Mouse (Mus musculus): Measurements from ENCODE around the gene M1ap.

Gene M1ap

GRCm38 (mm10) chr6:83033249-83034185, 86.8 kb downstream of the M1ap start, which contains the start of the genes Dok1 and Loxl3:
Dok1 (minus strand) TSS chr6:83033471.
Loxl3 (plus strand) TSS chr6:83034173.
- DNase-seq (ENCODE audit: low spot score in 2 of 2) = peak in 1 of 2 experiments; percentile 26

DNA sequence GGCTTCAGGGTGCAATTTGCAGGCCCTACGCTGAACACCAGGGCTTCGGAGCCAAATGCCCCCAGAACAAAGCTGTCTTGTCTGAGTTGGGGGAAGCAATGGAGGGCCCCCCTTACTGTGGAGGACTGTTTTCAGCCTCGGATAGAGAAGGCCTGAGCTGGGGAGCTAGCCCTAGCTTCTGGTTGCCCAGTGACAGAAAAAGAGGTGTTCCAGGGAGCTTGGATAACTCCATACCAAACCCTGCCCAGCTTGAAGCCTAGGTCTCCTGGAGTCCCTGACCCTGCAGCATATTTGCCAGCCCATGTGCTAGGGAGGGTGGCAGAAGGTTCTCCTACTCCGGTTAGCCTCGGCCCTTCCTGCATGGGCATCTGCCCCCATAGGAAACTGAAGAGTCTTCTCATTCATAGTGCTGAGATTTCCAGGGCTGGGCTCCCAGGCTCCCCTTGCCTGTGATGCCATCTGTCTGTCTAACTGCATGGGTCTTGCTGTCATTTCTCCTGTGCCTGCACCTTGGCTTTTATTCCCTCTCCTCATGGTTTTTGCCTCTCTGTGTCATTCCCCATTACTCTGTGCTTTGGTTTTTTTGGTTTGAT, 87.9 kb downstream of the M1ap start:
- no peak for DNase-seq (ENCODE audit: low spot score in 2 of 2)

DNA sequence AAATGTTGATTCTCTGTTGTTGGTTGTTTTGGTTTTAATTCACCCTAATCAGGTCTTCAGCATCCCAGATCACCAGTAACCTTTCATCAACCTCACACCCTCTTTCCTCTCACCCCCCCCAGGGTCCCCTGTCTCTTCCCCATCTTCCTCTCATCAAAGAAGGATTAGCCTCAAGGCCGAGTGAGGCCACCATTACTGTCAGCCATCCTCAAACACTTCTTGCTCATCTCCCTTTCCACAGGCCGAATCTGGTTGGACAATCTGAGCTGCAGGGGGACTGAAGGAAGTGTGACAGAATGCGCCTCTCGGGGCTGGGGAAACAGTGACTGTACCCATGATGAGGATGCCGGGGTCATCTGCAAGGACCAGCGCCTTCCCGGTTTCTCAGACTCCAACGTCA, 90.5 kb downstream of the M1ap start:
- DNase-seq (ENCODE audit: low spot score in 2 of 2) = no peak

DNA sequence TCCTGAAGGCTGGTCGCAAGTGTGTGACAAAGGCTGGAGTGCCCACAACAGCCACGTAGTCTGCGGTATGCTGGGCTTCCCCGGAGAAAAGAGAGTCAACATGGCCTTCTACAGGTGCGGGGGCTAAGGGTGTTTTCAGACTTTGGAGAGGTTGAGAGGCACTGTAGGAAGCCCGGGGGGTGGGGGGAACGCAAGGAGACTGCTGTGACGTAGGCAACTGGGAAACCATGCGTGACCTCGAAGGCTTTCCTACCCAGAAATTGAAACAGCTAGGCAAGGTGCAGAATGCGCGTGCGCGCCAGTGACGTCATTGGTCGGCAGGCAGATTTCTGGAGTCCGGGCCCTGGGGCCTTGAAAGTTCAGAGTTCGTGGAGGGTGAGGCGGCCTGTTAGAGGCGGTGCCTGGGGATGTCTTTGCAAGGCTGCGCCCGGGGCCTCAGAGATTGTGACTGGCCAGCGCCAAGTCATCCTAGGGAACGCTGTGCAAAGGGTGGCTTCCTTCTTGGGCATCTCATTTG, 91.9 kb downstream of the M1ap start:
- DNase-seq (ENCODE audit: low spot score in 2 of 2) = peak; percentile 81 to 85

DNA sequence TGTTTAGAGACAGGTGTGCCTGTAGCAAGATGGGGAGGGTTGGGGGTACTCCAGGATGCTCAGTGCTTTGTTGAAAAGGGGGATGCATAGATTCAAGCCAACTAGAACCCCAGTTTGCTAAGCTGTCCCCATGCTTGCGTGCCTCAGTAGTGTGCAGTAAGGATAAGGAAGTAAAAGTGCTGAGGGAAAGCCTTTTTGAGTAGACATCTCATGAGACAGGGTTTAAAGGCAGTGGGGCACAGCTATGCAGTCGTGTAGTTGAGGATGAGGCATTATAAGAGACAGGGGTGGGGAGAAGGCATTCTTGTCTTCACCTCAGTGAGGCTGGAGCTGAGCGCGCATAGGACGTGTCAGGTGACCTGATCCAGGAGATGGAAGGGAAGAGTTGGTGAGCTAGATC, 93.9 kb downstream of the M1ap start:
- no peak for DNase-seq (ENCODE audit: low spot score in 2 of 2)

- no peak for DNase-seq (ENCODE audit: low spot score in 2 of 2)
Measured at GRCm38 (mm10) chr6:83043561-83043960, 96.9 kb downstream of the M1ap start.

DNA sequence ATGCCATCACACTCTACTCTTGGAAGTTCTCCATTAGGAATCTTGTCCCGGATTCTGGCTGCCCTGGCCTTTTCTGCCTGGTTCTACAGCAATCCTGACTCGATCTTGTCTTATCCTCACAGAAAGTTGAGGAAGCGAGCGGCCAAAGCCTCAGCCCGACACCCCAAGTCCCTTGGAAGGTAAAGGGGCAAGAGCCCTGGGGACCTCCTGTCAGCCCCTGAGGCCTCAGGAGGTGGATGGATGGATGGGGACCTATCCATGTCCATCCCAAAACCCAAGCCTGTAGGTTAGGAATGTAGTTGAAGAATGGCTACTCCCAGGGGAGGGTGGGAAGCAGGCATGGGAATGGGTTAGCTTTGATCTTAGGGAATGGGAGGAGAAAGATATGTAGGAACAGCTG, 97.3 kb downstream of the M1ap start:
- no peak for DNase-seq (ENCODE audit: low spot score in 2 of 2)

- DNase-seq (ENCODE audit: low spot score in 2 of 2) = no peak
Measured at GRCm38 (mm10) chr6:83044742-83045141, 98.0 kb downstream of the M1ap start.

GRCm38 (mm10) chr6:83049367-83049766, 102.7 kb downstream of the M1ap start:
- no peak for DNase-seq (ENCODE audit: low spot score in 2 of 2)

- peak in 1 of 2 experiments; percentile 33 for DNase-seq (ENCODE audit: low spot score in 2 of 2)
Measured at GRCm38 (mm10) chr6:83053136-83053960, 106.6 kb downstream of the M1ap start.

GRCm38 (mm10) chr6:83054074-83054851, 107.6 kb downstream of the M1ap start, which contains the start of gene Aup1:
Aup1 (plus strand) TSS chr6:83054521.
- DNase-seq (ENCODE audit: low spot score in 2 of 2) = peak; percentile 88 to 92

DNA sequence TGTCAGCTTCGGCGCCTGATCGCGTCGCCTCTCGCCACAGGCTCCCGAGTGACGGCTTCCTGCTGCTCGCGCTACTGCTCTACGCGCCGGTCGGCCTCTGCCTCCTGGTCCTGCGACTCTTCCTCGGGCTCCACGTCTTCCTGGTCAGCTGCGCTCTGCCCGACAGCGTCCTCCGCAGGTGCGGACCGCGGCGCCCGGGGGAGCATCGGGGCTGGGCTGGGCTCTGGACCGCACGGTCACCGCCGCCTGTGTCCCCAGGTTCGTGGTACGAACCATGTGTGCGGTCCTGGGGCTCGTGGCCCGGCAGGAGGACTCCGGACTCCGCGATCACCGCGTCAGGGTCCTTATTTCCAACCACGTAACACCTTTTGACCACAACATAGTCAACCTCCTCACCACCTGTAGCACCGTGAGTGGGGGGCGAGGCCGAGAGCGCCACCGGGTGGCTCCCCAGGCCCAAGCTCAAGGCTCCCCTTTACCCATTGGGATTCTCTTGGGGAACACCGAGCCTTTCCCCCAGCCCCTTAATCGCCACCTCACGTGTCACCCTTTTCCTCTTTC, 108.2 kb downstream of the M1ap start, which contains the start of gene Htra2:
Htra2 (minus strand) TSS at position 403 of the 561 bp plus-strand sequence.
- peak in 1 of 2 experiments; percentile 42 for DNase-seq (ENCODE audit: low spot score in 2 of 2)

GRCm38 (mm10) chr6:83057790-83058189, 111.1 kb downstream of the M1ap start, which contains the start of gene Dqx1:
Dqx1 (plus strand) TSS chr6:83057844.
- no peak for DNase-seq (ENCODE audit: low spot score in 2 of 2)

DNA sequence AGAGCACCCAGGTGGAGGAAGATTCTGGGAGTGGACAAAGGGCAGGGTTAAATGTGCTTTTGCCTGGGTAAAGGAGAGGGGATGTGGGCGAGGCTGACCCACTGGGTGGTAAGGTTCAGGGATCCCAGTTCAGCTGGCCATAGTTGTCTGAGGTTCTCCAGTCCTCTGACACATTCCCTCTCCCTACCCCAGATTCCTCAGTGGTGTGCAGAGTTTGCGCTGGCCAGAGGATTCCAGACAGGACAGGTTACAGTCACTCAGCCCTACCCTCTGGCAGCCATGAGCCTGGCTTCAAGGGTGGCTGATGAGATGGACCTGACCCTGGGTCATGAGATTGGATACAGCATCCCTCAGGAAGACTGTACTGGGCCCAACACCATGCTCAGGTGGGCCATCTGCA, 112.0 kb downstream of the M1ap start:
- no peak for DNase-seq (ENCODE audit: low spot score in 2 of 2)

DNA sequence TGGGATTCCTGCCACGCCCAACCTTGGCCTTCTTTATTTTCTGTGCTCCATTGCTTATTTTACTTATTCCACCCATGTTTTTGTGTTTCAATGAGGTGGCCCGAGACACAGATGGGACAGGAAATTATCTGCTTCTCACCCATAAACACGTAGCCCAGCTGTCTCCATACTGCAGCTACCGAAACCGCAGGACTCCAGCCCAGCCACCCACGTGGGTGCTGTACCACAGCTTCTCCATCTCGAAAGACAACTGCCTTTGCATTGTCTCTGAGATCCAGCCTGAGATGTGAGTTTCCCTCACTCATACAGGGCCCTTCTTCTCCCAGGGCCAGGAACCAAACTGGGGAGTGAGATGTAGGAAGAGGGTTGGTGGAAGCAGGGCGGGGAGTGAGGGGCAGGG, 119.3 kb downstream of the M1ap start:
- DNase-seq (ENCODE audit: low spot score in 2 of 2) = no peak

DNA sequence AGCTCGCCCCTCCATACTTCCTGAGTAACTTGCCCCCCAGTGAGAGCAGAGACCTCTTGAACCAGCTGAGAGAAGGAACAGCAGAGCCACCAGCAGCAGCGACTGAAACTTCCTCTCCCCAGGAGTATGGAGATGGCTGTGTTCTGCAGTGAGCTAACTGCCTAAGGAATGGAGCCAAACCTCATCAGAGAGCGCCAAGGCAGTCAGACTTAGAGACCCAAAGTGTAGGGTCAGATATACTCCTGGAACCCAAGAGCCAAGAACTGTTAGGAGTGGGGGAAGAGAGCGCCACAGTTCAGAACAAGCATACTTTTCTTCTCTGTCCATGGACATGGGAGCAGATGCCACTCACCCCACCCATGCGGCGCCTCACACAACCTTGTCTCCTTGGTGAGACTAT, 119.7 kb downstream of the M1ap start:
- no peak for DNase-seq (ENCODE audit: low spot score in 2 of 2)

DNA sequence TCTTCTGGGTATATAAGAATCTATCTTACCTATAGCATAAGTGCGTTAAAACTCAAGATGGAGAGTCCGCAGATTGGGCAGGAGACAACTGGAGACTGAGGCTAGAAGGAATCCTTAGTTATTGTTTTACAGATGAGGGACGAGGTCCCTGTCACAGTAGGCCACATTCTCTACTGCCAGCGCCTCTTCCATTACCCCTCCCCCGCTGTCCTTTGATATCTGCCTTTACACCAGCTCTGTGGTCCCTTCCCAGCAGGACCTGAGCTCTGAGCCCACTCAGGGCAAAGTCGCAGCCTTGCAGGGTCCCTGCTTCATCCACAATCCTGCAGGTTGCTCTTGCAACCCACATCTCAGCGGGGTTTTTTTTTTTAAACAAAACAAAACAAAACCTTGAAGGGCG, 121.5 kb downstream of the M1ap start:
- DNase-seq (ENCODE audit: low spot score in 2 of 2) = no peak

DNA sequence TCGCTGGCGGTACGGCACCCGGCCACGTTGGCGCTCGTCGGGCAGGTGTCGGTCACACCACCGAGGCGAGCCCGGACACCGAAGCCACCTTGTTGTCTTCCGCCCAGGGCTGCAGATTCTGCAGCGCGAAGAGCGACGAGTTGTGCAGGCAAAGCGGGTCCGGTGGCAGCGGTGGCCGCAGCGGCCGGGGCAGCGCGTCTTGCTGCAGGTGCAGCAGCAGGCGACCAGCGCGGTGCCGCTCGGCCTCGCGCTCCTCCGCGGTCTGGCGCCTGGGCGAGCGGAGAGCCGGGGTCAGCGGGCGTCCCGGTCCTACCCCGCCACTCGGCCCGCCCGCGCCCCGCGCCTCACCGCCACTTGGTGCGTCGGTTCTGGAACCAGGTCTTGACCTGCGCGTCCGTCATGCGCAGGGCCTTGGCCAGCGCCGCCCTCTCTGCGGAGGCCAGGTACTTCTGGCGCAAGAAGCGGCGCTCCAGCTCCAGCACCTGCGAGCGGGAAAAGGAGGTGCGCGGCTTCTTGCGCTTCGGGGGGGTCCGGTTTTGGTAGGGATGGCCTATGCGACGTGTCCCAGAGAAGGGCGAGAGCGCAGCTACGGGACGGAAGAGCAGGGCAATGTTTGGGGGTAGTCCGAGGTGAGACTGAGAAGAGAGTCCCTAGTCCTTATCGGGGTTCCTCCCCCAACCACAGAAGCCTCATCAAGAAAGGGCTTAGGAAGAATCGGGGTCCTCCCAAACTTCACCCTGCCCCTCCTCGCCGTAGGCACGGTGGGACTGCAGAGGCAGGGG, 122.2 kb downstream of the M1ap start:
- no peak for DNase-seq (ENCODE audit: low spot score in 2 of 2)

DNA sequence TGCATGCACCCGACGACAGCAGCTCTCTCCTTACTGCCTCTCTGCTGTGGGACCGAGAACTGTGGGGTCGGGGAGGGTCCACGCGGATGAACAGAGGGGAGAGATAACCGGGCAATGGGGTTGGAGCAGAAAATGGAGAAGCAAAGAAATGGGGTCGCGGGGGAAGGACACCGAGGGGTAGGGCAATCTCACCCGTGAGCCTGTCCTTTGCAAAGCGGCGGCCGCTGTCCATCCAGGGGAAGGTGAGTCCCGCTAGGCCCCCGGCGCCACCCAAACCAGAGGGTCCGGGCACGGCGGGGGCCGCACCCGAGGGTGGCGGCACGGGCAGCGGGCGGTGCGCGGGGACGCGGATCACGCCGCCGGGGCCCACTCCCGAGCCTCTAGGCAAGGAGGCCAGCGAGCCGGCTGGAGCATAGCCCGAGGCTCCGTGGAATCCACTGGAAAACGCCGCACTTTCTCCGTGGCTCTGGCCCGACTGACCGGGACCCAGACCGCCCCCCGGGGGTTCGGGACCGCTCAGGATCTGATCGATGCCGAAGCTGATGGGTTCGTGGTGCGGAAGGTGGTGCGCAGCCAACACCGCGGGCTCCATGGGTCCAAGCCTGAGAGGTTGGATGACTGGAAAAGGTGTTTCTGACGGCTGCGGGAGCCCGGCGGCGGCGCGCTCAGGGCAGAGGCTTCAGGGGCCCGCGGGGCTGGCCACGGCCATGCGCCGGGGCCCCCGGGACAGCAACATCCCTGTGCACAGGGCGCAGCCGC, 123.0 kb downstream of the M1ap start:
- no peak for DNase-seq (ENCODE audit: low spot score in 2 of 2)

- no peak for DNase-seq (ENCODE audit: low spot score in 2 of 2)
Measured at GRCm38 (mm10) chr6:83070247-83070310, 123.4 kb downstream of the M1ap start, which contains the start of gene Tlx2. Tlx2 (minus strand) TSS chr6:83070293.

Data from cerebellum, postnatal 4 days (tissue).